Mouse (Mus musculus) heart, embryonic 10.5 days (tissue): Measurements from ENCODE around the gene Nexn. TPM values are rescaled to one million over a fixed set of nuclear protein-coding genes. Genes with fewer than 3 reads are reported as not detected.
A peak's percentile ranks its signal among the peaks of the same experiment; 100 is the strongest.

Source experiments
- DNase-seq: peaks from one replicate; pipeline ENCODE4 v3.0.0-alpha.2; 2017; ENCODE audit warnings: low spot score
- H3K27ac ChIP-seq: fragments of 300-500 bp; sonication (generic); 2 replicates; pipeline ENCODE4 v1.5.1; 2016; ENCODE audit warnings: mild to moderate bottlenecking
- H3K27me3 ChIP-seq: fragments of 300-500 bp; sonication (generic); 2 replicates; pipeline ENCODE4 v1.6.1; 2016; ENCODE audit warnings: mild to moderate bottlenecking; ENCODE audit not compliant: poor library complexity, insufficient read depth, severe bottlenecking
- H3K36me3 ChIP-seq: fragments of 300-500 bp; sonication (generic); 2 replicates; pipeline ENCODE4 v1.6.1; 2016; ENCODE audit warnings: mild to moderate bottlenecking, moderate library complexity
- H3K4me1 ChIP-seq: fragments of 300-500 bp; sonication (generic); 2 replicates; pipeline ENCODE4 v1.6.1; 2016; ENCODE audit warnings: mild to moderate bottlenecking
- H3K4me3 ChIP-seq: fragments of 300-500 bp; sonication (generic); 2 replicates; pipeline ENCODE4 v1.5.1; 2016; ENCODE audit warnings: mild to moderate bottlenecking, moderate library complexity
- H3K9me3 ChIP-seq: fragments of 300-500 bp; sonication (generic); 2 replicates; pipeline ENCODE4 v1.6.1; 2016; ENCODE audit warnings: mild to moderate bottlenecking, moderate library complexity
- WGBS: fragments of 180-500 bp; shearing (Covaris S2); methylation state at CpG from one replicate; pipeline ENCODE4 v1.1.7; 2016; 5-methylcytosine and 5-hydroxymethylcytosine counted together
- polyA plus RNA-seq: library from polyadenylated mRNA; unstranded; fragments of >200 nt; fragmentation: Nextera tagmentation; extraction: Ambion mirVana; gene quantifications from 2 replicates; pipeline ENCODE4 v1.2.1, GENCODE M21; 2016

Nexn gene
- polyA plus RNA-seq, 1 experiment from 2014 or later: 102 TPM

DNA sequence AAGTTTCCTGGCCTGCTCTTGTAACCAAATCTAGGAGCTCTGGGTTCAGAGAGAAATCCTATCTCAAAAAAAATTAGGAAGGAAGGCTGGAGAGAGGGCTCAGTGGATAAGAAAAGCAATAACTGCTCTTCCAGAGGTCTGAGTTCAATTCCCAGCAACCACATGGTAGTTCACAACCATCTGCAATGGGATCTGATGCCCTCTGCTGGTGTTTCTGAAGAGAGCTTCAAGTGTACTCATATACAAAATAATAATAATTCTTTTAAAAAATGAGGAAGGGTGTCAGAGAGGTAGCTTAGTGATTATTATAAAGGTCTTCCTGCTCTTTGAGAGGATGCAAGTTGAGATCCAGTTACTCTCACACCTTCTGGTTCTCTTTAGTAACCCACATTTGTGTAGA lies 41.2 kb downstream of the Nexn start:
- no peaks in the 10 kb centered on the region for H3K27me3 ChIP-seq
- no peak overlapping the region for H3K27ac ChIP-seq
- H3K4me3 ChIP-seq: no peak overlapping the region
- DNase-seq: no peak
- H3K4me1 ChIP-seq: no peaks in the 10 kb centered on the region
- no peaks in the 10 kb centered on the region for H3K9me3 ChIP-seq
- H3K36me3 ChIP-seq: peaks cover 100% of the 10 kb centered on the region

DNA sequence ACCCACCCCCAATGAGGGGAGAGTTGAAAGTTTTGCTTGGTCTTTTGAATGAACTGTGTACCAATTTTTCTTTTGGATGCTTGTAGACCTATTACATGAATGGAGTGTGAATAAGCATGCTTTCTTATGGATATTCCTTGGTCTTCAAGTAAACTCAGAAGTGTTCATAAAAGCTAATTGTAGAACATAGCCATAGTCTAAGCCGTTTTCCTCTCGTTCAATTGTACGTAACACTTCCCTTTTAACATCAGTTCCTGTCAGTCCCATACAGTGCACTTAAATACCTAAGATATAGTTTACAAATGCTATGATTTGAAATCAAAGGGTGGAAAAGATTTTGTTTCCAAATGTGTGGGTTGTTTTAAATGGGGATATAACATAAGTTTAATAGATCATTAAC lies 52.7 kb downstream of the Nexn start:
- Histone ChIP-seq H3K4me3 (peak overlapping the region; percentile 98; the same call in 1 of the 2 replicates), H3K9me3 (no peaks in the 10 kb centered on the region), H3K27me3 (no peaks in the 10 kb centered on the region), H3K27ac (no peak overlapping the region), H3K36me3 (peaks cover 39% of the 10 kb centered on the region), H3K4me1 (peaks cover 18% of the 10 kb centered on the region)
- 66% methylated on average over 3 of the region's 3 CpGs for WGBS
- no peak for DNase-seq

DNA sequence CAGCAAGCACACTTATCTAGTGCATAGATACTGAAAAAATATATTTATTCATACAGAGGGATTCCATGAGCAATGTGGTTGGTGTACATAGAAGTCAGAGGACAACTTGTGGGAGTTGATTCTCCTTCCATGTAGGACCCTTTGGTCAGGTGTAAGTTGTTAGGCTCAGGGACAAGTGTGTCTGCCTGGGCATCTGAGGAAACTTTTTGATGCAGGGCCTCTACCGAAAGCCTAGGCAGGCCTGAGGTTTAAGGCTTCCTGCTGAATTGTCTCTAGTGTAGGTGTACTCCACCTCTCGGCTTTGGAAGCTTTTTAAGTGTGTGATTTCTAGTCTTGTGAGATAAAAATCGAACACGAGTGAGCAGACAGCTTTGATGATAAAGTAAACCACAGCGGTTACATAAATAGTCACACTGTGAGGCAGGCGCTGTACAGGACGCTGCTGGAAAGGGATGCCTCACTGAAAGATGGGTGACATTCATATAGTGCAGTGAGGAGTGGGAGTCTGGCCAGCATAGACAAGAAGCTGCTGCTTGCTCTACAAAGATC lies 54.3 kb downstream of the Nexn start:
- DNase-seq: no peak
- peak overlapping the region; percentile 98 for H3K4me3 ChIP-seq
- 14% methylated on average over 7 of the region's 7 CpGs for WGBS
- H3K27me3 ChIP-seq: no peaks in the 10 kb centered on the region
- peaks cover 18% of the 10 kb centered on the region for H3K4me1 ChIP-seq
- peak overlapping the region; percentile 100 for H3K27ac ChIP-seq
- peaks cover 29% of the 10 kb centered on the region for H3K36me3 ChIP-seq
- no peaks in the 10 kb centered on the region for H3K9me3 ChIP-seq

DNA sequence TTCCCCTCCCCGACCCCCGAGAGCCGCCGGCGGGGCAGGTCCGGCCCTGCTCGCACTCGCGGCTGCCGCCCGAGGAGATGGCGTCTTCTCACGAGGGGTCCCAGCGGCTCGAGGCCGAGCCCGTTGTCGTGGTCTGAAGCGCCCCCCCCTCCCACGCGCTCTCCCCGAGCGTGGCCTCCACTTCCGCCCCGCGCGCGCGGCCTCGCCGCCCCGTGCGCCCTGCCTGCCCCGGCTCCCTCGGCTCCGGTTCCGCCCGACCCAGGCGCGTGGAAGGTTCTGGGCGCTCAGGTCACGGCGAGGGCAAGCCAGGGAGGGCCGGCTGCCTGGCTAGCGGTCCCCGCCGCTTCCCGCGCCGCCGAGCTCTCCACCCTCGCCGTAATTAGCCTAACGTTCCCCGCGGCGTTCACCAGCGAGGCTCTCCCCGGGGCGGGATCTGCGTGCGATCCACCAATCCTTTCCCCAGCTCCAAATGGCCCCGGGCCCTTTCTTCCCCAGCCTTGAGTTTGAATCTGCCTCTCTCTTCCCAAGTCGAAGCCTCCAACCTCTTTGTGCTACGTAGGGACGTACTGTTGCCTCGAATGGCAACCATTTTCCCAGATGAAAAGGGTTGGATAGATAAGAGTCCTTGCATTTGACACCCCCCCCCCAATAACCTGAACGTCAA lies 55.3 kb downstream of the Nexn start:
- H3K36me3 ChIP-seq: peaks cover 21% of the 10 kb centered on the region
- H3K27ac ChIP-seq: peak overlapping the region; percentile 100
- DNase-seq: peak; percentile 82
- H3K4me3 ChIP-seq: peak overlapping the region; percentile 98
- no peaks in the 10 kb centered on the region for H3K9me3 ChIP-seq
- no peaks in the 10 kb centered on the region for H3K27me3 ChIP-seq
- H3K4me1 ChIP-seq: peaks cover 18% of the 10 kb centered on the region
- under 1% methylated on average over 66 of the region's 68 CpGs for WGBS

DNA sequence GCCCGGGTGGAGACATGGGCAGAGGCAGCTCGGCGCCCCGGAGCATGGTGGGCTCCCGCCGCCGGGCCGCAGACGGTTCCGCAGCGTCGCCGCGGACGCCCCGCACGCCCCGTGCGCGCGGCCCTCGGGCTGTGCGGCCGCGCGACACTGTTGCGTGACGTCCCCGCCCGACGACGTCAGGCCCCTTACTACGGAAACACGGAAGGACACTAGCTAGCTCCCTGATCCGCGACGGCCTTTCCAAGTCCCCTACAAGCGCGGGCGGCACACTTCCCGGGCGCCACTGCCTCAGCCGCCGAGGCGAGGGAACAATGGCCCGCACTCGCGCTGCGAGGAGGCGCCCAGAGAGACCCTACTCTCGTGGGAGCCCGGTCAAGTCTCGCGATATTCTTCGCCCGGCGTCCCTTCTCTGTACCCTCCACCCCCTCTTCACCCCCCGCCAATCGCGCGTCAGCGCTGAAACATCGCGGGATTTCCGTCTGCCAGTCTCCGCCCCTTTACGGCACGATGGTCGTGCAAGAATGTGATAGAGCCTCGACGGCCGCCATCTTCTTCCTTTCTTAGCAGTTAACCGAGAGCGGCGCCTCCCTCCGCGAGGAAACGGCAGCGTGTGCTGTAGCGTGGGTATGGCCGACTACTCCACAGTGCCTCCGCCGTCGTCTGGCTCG lies 56.0 kb downstream of the Nexn start, which contains the start of the genes Dnajb4 and Fubp1:
Gene Dnajb4 (minus strand): TSS at position 336 of the 668 bp plus-strand sequence.
Gene Fubp1 (plus strand): TSS at position 456 of the 668 bp plus-strand sequence.
- peak within 1 kb of the TSS; percentile 98 for H3K4me3 ChIP-seq
- H3K9me3 ChIP-seq: no peaks in the 10 kb centered on the region
- peaks cover 18% of the 10 kb centered on the region for H3K4me1 ChIP-seq
- peaks cover 15% of the 10 kb centered on the region; the same call in 1 of the 2 replicates for H3K36me3 ChIP-seq
- under 1% methylated on average over 85 of the region's 85 CpGs for WGBS
- peak; percentile 99 for DNase-seq
- peak within 1 kb of the TSS; percentile 100 for H3K27ac ChIP-seq
- H3K27me3 ChIP-seq: no peaks in the 10 kb centered on the region

DNA sequence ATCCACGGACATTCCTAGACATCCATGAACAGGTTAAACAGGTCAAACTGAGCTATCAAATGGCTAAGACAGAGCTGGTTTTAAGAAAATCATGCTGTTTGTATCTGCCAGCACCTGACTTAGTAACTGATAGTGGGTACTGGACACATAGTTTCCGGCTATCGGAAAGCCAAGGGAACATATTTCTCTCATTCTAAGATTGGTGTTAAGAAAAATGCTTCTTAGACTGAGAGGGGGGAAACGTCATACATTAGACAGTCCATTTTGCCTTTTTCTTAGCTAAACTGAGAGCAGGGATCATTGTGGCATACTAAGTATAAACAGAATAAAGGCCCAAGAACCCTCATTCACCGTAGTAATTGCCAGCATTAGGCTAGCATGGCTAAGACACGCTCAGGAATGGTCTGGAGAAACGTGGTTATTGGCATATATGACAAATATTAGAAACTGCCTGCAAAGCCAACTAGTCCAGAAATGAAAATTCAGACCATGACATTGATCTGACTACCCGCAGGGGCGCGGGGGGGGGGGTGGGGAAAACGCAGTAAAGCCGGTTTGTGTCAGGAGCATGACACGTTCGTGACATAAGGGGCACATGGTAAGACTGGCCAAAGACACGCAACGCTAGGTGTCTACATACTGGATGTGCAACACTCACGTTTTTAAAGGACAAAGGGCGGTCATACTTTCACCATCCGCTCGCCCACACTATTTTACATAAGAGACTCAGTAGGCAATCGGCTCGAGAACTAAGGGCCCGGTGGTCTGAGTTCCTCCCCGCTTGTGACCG lies 56.8 kb downstream of the Nexn start:
- 0 out of 2 replicates have a peak, but pooled peaks cover 11% of the 10 kb centered on the region for H3K36me3 ChIP-seq
- no peaks in the 10 kb centered on the region for H3K27me3 ChIP-seq
- H3K4me1 ChIP-seq: peaks cover 18% of the 10 kb centered on the region
- DNase-seq: peak; percentile 85
- H3K27ac ChIP-seq: peak overlapping the region; percentile 100
- WGBS: 5% methylated on average over 25 of the region's 25 CpGs
- no peaks in the 10 kb centered on the region for H3K9me3 ChIP-seq
- peak overlapping the region; percentile 98 for H3K4me3 ChIP-seq

DNA sequence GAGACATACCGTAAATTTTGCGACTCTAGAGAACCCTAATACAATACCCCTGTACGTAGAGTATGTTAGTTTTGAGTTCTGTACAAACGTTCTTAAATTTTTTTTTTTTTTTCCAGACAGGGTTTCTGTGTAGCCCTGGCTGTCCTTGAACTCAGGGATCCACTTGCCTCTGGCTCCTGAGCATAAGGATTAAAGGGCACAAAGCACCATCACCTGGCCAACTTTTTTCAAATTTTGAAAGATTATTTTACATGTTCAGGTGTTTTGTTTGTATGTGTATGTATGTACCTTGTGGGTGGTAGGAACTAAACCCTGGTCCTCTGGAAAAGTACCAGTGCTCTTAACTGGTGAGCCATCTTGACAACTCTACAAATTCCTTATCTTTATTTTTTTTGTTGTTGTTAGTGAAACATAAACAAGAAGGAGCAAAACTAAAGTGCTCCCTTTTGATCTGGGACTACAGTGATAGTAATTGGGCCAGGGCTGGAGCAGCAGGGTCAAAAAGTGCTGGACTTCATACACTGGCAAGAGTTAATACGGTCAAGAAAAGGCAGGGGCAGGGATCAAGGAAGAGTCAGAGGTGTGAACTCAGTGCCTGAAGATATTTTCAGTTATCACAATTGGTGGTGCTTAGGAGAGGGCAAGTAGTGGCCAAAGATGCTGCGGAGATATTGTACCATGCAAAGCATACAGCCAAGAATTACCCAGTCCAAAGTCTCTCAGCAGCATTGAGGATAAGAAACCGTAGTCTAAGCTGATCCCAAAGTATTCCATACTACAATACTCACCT lies 57.9 kb downstream of the Nexn start:
- WGBS: 90% methylated on average over 7 of the region's 7 CpGs
- Histone ChIP-seq H3K4me1 (peaks cover 16% of the 10 kb centered on the region), H3K36me3 (0 out of 2 replicates have a peak, but pooled peaks cover 11% of the 10 kb centered on the region), H3K27me3 (no peaks in the 10 kb centered on the region), H3K27ac (no peak overlapping the region), H3K4me3 (peak overlapping the region; percentile 98; the same call in 1 of the 2 replicates), H3K9me3 (no peaks in the 10 kb centered on the region)
- DNase-seq: no peak

DNA sequence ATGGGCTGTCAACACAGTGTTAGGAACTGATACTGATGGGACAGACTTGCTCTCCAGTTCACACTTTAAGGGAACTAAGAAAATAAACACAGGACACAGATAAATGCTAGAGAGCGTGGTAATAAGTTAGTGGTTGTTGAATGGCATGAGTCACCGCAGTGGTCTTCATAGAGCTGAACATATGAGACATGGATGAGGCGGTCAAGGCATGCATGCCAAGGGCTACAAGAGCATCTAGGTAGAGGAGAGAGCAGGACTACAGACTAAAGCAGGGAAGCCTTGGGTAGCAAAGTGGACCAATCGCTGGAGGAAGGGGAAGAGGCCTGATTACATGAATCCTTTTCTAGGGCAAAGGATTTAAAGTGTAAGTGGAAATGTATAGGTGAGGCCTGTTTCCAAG lies 59.0 kb downstream of the Nexn start:
- no peaks in the 10 kb centered on the region for H3K9me3 ChIP-seq
- H3K36me3 ChIP-seq: 0 out of 2 replicates have a peak, but pooled peaks cover 6% of the 10 kb centered on the region
- 91% methylated on average over 4 of the region's 4 CpGs for WGBS
- H3K4me3 ChIP-seq: no peak overlapping the region
- no peak for DNase-seq
- no peak overlapping the region for H3K27ac ChIP-seq
- no peaks in the 10 kb centered on the region for H3K27me3 ChIP-seq
- peaks cover 5% of the 10 kb centered on the region; the same call in 1 of the 2 replicates for H3K4me1 ChIP-seq

DNA sequence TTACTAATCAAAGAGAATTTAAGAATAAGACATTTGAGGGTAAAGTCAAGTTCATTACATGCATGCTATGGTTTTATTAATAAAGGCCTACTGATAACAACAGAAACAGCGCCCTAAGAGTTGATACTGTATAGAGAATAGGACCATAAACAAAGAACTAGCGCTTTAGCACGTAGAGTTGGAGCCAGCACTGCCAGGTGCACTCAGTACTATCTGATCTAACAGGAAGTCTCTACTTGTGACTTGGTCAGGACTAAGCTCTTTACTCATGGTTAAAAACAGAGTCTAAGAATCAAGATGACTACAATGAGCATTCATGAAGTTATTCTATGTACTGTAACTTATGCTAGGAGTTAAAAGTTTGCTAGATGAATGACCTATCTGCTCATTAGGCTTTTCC lies 61.6 kb downstream of the Nexn start:
- no peak for DNase-seq
- no peak overlapping the region for H3K27ac ChIP-seq
- H3K4me1 ChIP-seq: 0 out of 2 replicates have a peak, but pooled peaks cover 3% of the 10 kb centered on the region
- H3K36me3 ChIP-seq: 0 out of 2 replicates have a peak, but pooled peaks cover 6% of the 10 kb centered on the region
- no peaks in the 10 kb centered on the region for H3K27me3 ChIP-seq
- no peaks in the 10 kb centered on the region for H3K9me3 ChIP-seq
- no peak overlapping the region for H3K4me3 ChIP-seq
- WGBS: 66% methylated on average over 3 of the region's 3 CpGs

DNA sequence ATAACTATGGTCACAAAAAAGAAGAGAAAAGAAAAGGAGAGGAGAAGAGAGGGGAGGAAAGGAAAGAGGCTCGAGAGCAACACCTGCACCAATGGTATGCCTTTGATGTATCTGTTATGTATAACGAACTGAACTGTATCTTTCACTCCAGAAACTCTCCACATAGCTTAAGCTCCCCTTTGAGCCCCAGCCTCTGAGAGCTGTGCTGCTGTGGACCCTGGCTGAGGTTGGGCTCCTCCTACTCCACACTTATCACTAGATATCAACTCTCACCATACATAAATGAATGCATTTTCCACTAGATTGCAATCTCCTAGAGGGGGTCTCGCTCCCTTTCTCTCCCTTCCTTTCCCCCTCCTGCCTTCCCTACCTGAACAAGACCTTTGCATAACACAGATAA lies 62.2 kb downstream of the Nexn start:
- WGBS: 59% methylated on average over 3 of the region's 3 CpGs
- H3K4me3 ChIP-seq: no peak overlapping the region
- no peak overlapping the region for H3K27ac ChIP-seq
- DNase-seq: no peak
- H3K4me1 ChIP-seq: 0 out of 2 replicates have a peak, but pooled peaks cover 3% of the 10 kb centered on the region
- 0 out of 2 replicates have a peak, but pooled peaks cover 6% of the 10 kb centered on the region for H3K36me3 ChIP-seq
- no peaks in the 10 kb centered on the region for H3K9me3 ChIP-seq
- H3K27me3 ChIP-seq: no peaks in the 10 kb centered on the region

DNA sequence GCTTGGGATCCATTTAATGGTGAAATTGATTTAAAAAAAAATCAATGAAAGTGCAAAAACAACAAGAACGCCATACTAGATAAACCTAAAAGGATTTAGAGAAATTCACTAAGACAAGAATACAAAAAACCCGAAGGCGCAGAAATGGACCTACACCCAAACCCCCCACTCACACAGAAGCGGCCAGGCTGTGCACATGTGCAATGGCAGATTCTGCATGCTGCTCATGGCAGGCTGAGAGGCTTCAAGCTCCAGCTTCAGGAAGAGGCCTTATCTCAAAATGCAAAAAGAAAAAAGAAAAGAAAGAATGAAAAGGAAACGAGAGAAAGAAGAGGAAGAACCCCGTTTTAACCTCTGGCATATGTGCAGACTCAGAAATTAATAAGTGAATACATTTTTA lies 62.7 kb downstream of the Nexn start:
- Histone ChIP-seq H3K27me3 (no peaks in the 10 kb centered on the region), H3K4me1 (0 out of 2 replicates have a peak, but pooled peaks cover under 1% of the 10 kb centered on the region), H3K27ac (no peak overlapping the region), H3K36me3 (0 out of 2 replicates have a peak, but pooled peaks cover 6% of the 10 kb centered on the region), H3K9me3 (no peaks in the 10 kb centered on the region), H3K4me3 (no peak overlapping the region)
- no peak for DNase-seq
- 73% methylated on average over 6 of the region's 6 CpGs for WGBS

DNA sequence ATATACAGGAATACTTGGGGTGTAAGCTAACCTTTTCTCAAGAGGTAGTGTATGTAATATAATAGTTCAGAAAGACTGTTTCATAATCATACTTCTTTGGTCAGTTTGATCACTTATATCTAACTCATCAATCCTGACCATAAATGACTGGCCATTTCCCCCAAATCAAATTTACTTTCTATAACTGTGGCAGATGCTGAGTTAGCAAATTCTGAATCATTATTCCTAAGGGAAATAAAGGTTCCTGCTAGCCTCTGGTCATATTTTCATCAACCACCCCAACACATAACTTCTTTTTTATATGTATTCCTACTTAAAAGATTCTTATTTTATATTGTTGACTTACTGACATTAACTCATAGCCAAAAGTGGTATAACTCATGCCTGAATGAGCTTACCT lies 63.2 kb downstream of the Nexn start:
- Histone ChIP-seq H3K36me3 (0 out of 2 replicates have a peak, but pooled peaks cover 6% of the 10 kb centered on the region), H3K9me3 (no peaks in the 10 kb centered on the region), H3K27ac (no peak overlapping the region), H3K4me1 (no peaks in the 10 kb centered on the region), H3K27me3 (no peaks in the 10 kb centered on the region), H3K4me3 (no peak overlapping the region)
- DNase-seq: no peak
